Mouse (Mus musculus): ENCODE data around the gene Igfbp7. TPM values are rescaled to one million over a fixed set of nuclear protein-coding genes. Genes with fewer than 3 reads are reported as not detected.
"Not testable (repeated sequence)": the region's sequence is repeated elsewhere in the genome, so short reads cannot be mapped to it uniquely, and the experiment has no call there.

Igfbp7 gene
- polyA plus RNA-seq, 1 experiment from 2014 or later = 87.4 TPM

- WGBS = 84% methylated on average over 11 of the region's 11 CpGs
- H3K4me3 ChIP-seq (replicated peaks) = no peak overlapping the region
- H3K27me3 ChIP-seq (replicated peaks) = no peaks in the 10 kb centered on the region
- H3K27ac ChIP-seq = no peak overlapping the region
- no peaks in the 10 kb centered on the region for H3K4me1 ChIP-seq (replicated peaks)
- no peak overlapping the region for H3K4me2 ChIP-seq (replicated peaks)
- ATAC-seq = no peak
- H3K36me3 ChIP-seq = no peaks in the 10 kb centered on the region
- no peaks in the 10 kb centered on the region for H3K9me3 ChIP-seq
- no peak overlapping the region for H3K9ac ChIP-seq
These were observed 22.6 kb upstream of the Igfbp7 start for GRCm38 (mm10) chr5:77430471-77430870.

GRCm38 (mm10) chr5:77430049-77430448 lies 22.2 kb upstream of the Igfbp7 start:
- Histone ChIP-seq H3K9me3 (no peaks in the 10 kb centered on the region), H3K4me3 (replicated peaks) (no peak overlapping the region), H3K4me1 (replicated peaks) (no peaks in the 10 kb centered on the region), H3K36me3 (no peaks in the 10 kb centered on the region), H3K9ac (no peak overlapping the region), H3K27me3 (replicated peaks) (no peaks in the 10 kb centered on the region), H3K27ac (no peak overlapping the region), H3K4me2 (replicated peaks) (no peak overlapping the region)
- WGBS = 75% methylated on average over 4 of the region's 4 CpGs
- ATAC-seq = no peak

- no peaks in the 10 kb centered on the region for H3K9me3 ChIP-seq
- no peaks in the 10 kb centered on the region for H3K4me1 ChIP-seq (replicated peaks)
- WGBS = 79% methylated on average over 4 of the region's 4 CpGs
- H3K9ac ChIP-seq = no peak overlapping the region
- no peaks in the 10 kb centered on the region for H3K36me3 ChIP-seq
- H3K4me2 ChIP-seq (replicated peaks) = no peak overlapping the region
- H3K27me3 ChIP-seq (replicated peaks) = no peaks in the 10 kb centered on the region
- no peak for ATAC-seq
- H3K4me3 ChIP-seq (replicated peaks) = no peak overlapping the region
- H3K27ac ChIP-seq = no peak overlapping the region
These were observed 20.7 kb upstream of the Igfbp7 start for GRCm38 (mm10) chr5:77428526-77428925.

- H3K36me3 ChIP-seq = no peaks in the 10 kb centered on the region
- no peak for ATAC-seq
- H3K4me2 ChIP-seq (replicated peaks) = no peak overlapping the region
- no peaks in the 10 kb centered on the region for H3K27me3 ChIP-seq (replicated peaks)
- H3K4me1 ChIP-seq (replicated peaks) = no peaks in the 10 kb centered on the region
- no peak overlapping the region for H3K27ac ChIP-seq
- H3K9me3 ChIP-seq = no peaks in the 10 kb centered on the region
- H3K4me3 ChIP-seq (replicated peaks) = no peak overlapping the region
- no peak overlapping the region for H3K9ac ChIP-seq
- 88% methylated on average over 5 of the region's 5 CpGs for whole genome bisulfite sequencing
These were observed 20.1 kb upstream of the Igfbp7 start for GRCm38 (mm10) chr5:77427986-77428385.

GRCm38 (mm10) chr5:77425721-77426500 lies 18.1 kb upstream of the Igfbp7 start:
- Histone ChIP-seq H3K4me3 (replicated peaks) (no peak overlapping the region), H3K36me3 (no peaks in the 10 kb centered on the region), H3K4me2 (replicated peaks) (no peak overlapping the region), H3K9ac (no peak overlapping the region), H3K27ac (no peak overlapping the region), H3K27me3 (replicated peaks) (no peaks in the 10 kb centered on the region), H3K4me1 (replicated peaks) (no peaks in the 10 kb centered on the region), H3K9me3 (no peaks in the 10 kb centered on the region)
- no peak for ATAC-seq
- WGBS = 71% methylated on average over 7 of the region's 7 CpGs

GRCm38 (mm10) chr5:77419537-77419936 lies 11.7 kb upstream of the Igfbp7 start:
- not testable (repeated sequence) for H3K36me3 ChIP-seq; H3K4me2 ChIP-seq (replicated peaks); H3K27me3 ChIP-seq (replicated peaks); H3K9ac ChIP-seq; H3K4me1 ChIP-seq (replicated peaks); H3K4me3 ChIP-seq (replicated peaks); H3K9me3 ChIP-seq; H3K27ac ChIP-seq; ATAC-seq
- 49% methylated on average over 4 of the region's 4 CpGs for WGBS

GRCm38 (mm10) chr5:77416058-77416457 lies 8.2 kb upstream of the Igfbp7 start:
- Histone ChIP-seq H3K27ac (no peak overlapping the region), H3K4me2 (replicated peaks) (no peak overlapping the region), H3K4me1 (replicated peaks) (no peaks in the 10 kb centered on the region), H3K9ac (no peak overlapping the region), H3K9me3 (no peaks in the 10 kb centered on the region), H3K36me3 (no peaks in the 10 kb centered on the region), H3K4me3 (replicated peaks) (no peak overlapping the region), H3K27me3 (replicated peaks) (no peaks in the 10 kb centered on the region)
- 88% methylated on average over 6 of the region's 6 CpGs for WGBS
- no peak for ATAC-seq

GRCm38 (mm10) chr5:77408530-77408929 lies 689 bp upstream of the Igfbp7 start:
- Histone ChIP-seq H3K4me3 (replicated peaks) (peak overlapping the region; percentile 68; the same call in 1 of the 2 replicates), H3K27me3 (replicated peaks) (no peaks in the 10 kb centered on the region), H3K4me2 (replicated peaks) (no peak overlapping the region), H3K9ac (no peak overlapping the region), H3K9me3 (no peaks in the 10 kb centered on the region), H3K27ac (no peak overlapping the region), H3K36me3 (no peaks in the 10 kb centered on the region), H3K4me1 (replicated peaks) (no peaks in the 10 kb centered on the region)
- no peak for ATAC-seq
- WGBS = 86% methylated on average over 6 of the region's 6 CpGs

GRCm38 (mm10) chr5:77406371-77406871 lies 1.4 kb downstream of the Igfbp7 start:
- ATAC-seq = no peak
- Histone ChIP-seq H3K27ac (peak overlapping the region; percentile 13; the same call in 1 of the 2 replicates), H3K4me1 (replicated peaks) (peaks cover 3% of the 10 kb centered on the region; the same call in 1 of the 2 replicates), H3K36me3 (no peaks in the 10 kb centered on the region), H3K4me2 (replicated peaks) (peak overlapping the region; percentile 99), H3K9ac (no peak overlapping the region), H3K27me3 (replicated peaks) (no peaks in the 10 kb centered on the region), H3K4me3 (replicated peaks) (peak overlapping the region; percentile 68), H3K9me3 (no peaks in the 10 kb centered on the region)
- WGBS = 40% methylated on average over 5 of the region's 5 CpGs

- no peak overlapping the region for H3K27ac ChIP-seq
- H3K4me2 ChIP-seq (replicated peaks) = 0 out of 2 replicates have a peak overlapping the region, but pooled peaks have one; percentile 7
- no peaks in the 10 kb centered on the region for H3K36me3 ChIP-seq
- no peaks in the 10 kb centered on the region for H3K27me3 ChIP-seq (replicated peaks)
- H3K9me3 ChIP-seq = no peaks in the 10 kb centered on the region
- peaks cover 6% of the 10 kb centered on the region; the same call in 1 of the 2 replicates for H3K4me1 ChIP-seq (replicated peaks)
- H3K4me3 ChIP-seq (replicated peaks) = no peak overlapping the region
- no peak for ATAC-seq
- H3K9ac ChIP-seq = no peak overlapping the region
- WGBS = 70% methylated on average over 5 of the region's 5 CpGs
These were observed 2.3 kb downstream of the Igfbp7 start for GRCm38 (mm10) chr5:77405455-77406057.

- no peak for ATAC-seq
- no peak overlapping the region for H3K27ac ChIP-seq
- H3K27me3 ChIP-seq (replicated peaks) = no peaks in the 10 kb centered on the region
- no peak overlapping the region for H3K9ac ChIP-seq
- H3K36me3 ChIP-seq = no peaks in the 10 kb centered on the region
- no peak overlapping the region for H3K4me3 ChIP-seq (replicated peaks)
- no peak overlapping the region for H3K4me2 ChIP-seq (replicated peaks)
- peaks cover 8% of the 10 kb centered on the region; the same call in 1 of the 2 replicates for H3K4me1 ChIP-seq (replicated peaks)
- 66% methylated on average over 10 of the region's 10 CpGs for WGBS
- H3K9me3 ChIP-seq = no peaks in the 10 kb centered on the region
These were observed 2.9 kb downstream of the Igfbp7 start for GRCm38 (mm10) chr5:77404941-77405340.

- Histone ChIP-seq H3K4me1 (replicated peaks) (peaks cover 16% of the 10 kb centered on the region; the same call in 1 of the 2 replicates), H3K4me3 (replicated peaks) (no peak overlapping the region), H3K4me2 (replicated peaks) (no peak overlapping the region), H3K27ac (no peak overlapping the region), H3K36me3 (no peaks in the 10 kb centered on the region), H3K9me3 (no peaks in the 10 kb centered on the region), H3K27me3 (replicated peaks) (no peaks in the 10 kb centered on the region), H3K9ac (no peak overlapping the region)
- WGBS = 69% methylated on average over 5 of the region's 5 CpGs
- ATAC-seq = no peak
These were observed 4.9 kb downstream of the Igfbp7 start for GRCm38 (mm10) chr5:77402901-77403300.

Data from intestine, embryonic 15.5 days (tissue).